Mouse (Mus musculus) kidney, adult 2 months (tissue): ENCODE measurements around the gene Pou3f3.

Source experiments
- CTCF ChIP-seq: fragments of 200-500 bp; conservative IDR thresholded peaks from 2 replicates; pipeline ENCODE4 v1.5.1; 2011; ENCODE audit warnings: low read depth, mild to moderate bottlenecking, control low read depth, low read length, moderate library complexity, mixed read lengths; ENCODE audit not compliant: insufficient read depth, insufficient read length
- POLR2A ChIP-seq: fragments of 200-500 bp; IDR thresholded peaks from one replicate; pipeline ENCODE4 v1.6.1; 2011; ENCODE audit warnings: low read depth, low read length, control low read depth

- no peak for TF ChIP-seq CTCF
- no peak for TF ChIP-seq POLR2A
Measured at GRCm38 (mm10) chr1:42667546-42667945, 28.0 kb upstream of the Pou3f3 start.
